7 mouse cellular contexts compared by ENCODE assay signal in the genomic region with DNA sequence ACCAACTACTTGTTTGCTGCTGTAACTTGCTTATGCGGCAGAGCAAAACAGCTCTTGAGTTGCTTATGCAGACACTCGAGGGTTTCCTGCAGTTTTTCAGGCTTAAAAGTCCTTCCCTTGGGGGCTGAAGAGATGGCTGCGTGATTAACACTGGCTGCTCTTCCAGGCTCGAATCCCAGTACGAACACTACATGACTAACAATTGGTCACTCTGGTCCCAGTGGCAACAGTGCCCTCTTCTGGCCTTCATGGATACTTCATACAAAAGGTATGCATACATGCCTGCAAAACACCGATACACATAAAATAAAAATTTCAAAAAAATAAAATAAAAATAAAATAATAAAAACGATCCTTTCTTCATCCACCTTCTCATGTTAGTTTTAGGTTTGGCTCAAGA. TPM values are rescaled to one million over a fixed set of nuclear protein-coding genes. Genes with fewer than 3 reads are reported as not detected.
DNase-seq lines count a peak whose midpoint lies in the region; ATAC-seq lines count a peak whose summit lies in the region.

No protein-coding gene starts in this region.

- no peaks in the 10 kb centered on the region for H3K27me3 ChIP-seq in embryonic facial prominence, embryonic 11.5 days (ENCODE audit: control insufficient read depth, insufficient read depth, low read length)

- H3K9me3 ChIP-seq in embryonic facial prominence, embryonic 11.5 days (replicated peaks; ENCODE audit: control insufficient read depth, low read length) = no peaks in the 10 kb centered on the region

- WGBS in embryonic facial prominence, embryonic 11.5 days = 41% methylated on average over 7 of the region's 7 CpGs

- H3K4me1 ChIP-seq in embryonic facial prominence, embryonic 11.5 days (ENCODE audit: control insufficient read depth, insufficient read depth, low read length) = no peaks in the 10 kb centered on the region; the same call in none of the 2 replicates

- no peaks in the 10 kb centered on the region for H3K36me3 ChIP-seq in embryonic facial prominence, embryonic 11.5 days (replicated peaks; ENCODE audit: control insufficient read depth, insufficient read depth, low read depth, low read length)

- no peak overlapping the region for H3K9ac ChIP-seq in embryonic facial prominence, embryonic 11.5 days (replicated peaks; ENCODE audit: low read length)

- DNase-seq in kidney, adult 18-20 months = peak; percentile 26
- DNase-seq in kidney, adult 11 months = no peak
- DNase-seq in B cell, adult 2 months = peak; percentile 30 to 32
- DNase-seq in MEL-GATA-1-ER (ENCODE audit: extremely low read depth, low read depth) = peak; percentile 59
- peak; percentile 33 for DNase-seq in embryonic facial prominence, embryonic 11.5 days (ENCODE audit: low spot score)
- DNase-seq in spleen, adult 18-20 months = no peak
- no peak for DNase-seq in adrenal gland, adult 18-20 months (ENCODE audit: low spot score in 2 of 2)

- H3K27ac ChIP-seq in embryonic facial prominence, embryonic 11.5 days (replicated peaks; ENCODE audit: low read depth, low read length) = no peak overlapping the region

- no peak for ATAC-seq in embryonic facial prominence, embryonic 11.5 days (replicated peaks; ENCODE audit: insufficient number of reproducible peaks, low FRiP score, low TSS enrichment, low read depth)

- H3K4me3 ChIP-seq in embryonic facial prominence, embryonic 11.5 days (ENCODE audit: low read depth, low read length) = no peak overlapping the region

- no peak overlapping the region for H3K4me2 ChIP-seq in embryonic facial prominence, embryonic 11.5 days (ENCODE audit: low read depth, low read length)

RNA-seq across cellular contexts. Expression of a gene that starts 3.7 kb away (rescaled TPM):
- 87.2 and 92.7 TPM in 2 replicates for polyA plus RNA-seq in embryonic facial prominence, embryonic 11.5 days (2014; fragmentation: Nextera tagmentation; extraction: Ambion mirVana)
- 10 to 100 TPM; 59.0 to 63.2 TPM for total RNA-seq in adrenal gland, adult 18-20 months (2021)

RNA-seq across cellular contexts. Expression of a gene that starts 9.5 kb away (rescaled TPM):
- polyA plus RNA-seq in embryonic facial prominence, embryonic 11.5 days (2014; fragmentation: Nextera tagmentation; extraction: Ambion mirVana) = 1.6 TPM in 2 replicates
- 10 to 100 TPM; 10.0 to 10.5 TPM for total RNA-seq in adrenal gland, adult 18-20 months (2021)

RNA-seq across cellular contexts. Expression of a gene that starts 27.7 kb away (rescaled TPM):
- polyA plus RNA-seq in embryonic facial prominence, embryonic 11.5 days (2014; fragmentation: Nextera tagmentation; extraction: Ambion mirVana) = 18.2 and 19.1 TPM in 2 replicates
- 10 to 100 TPM; 32.3 to 42.0 TPM for total RNA-seq in adrenal gland, adult 18-20 months (2021)

RNA-seq across cellular contexts. Expression of a gene that starts 37.0 kb away (rescaled TPM):
- polyA plus RNA-seq in embryonic facial prominence, embryonic 11.5 days (2014; fragmentation: Nextera tagmentation; extraction: Ambion mirVana) = 5.2 and 8.9 TPM in 2 replicates
- 10 to 100 TPM; 18.8 to 20.9 TPM for total RNA-seq in adrenal gland, adult 18-20 months (2021)

RNA-seq across cellular contexts. Expression of a gene that starts 38.7 kb away (rescaled TPM):
- polyA plus RNA-seq in embryonic facial prominence, embryonic 11.5 days (2014; fragmentation: Nextera tagmentation; extraction: Ambion mirVana) = not detected in 2 replicates
- total RNA-seq in adrenal gland, adult 18-20 months (2021) = not detected

Comparison
In these comparisons a context has a peak if more than half of its experiments do, and no peak if none do; other contexts are left out.
1. DNase-seq: peak in kidney, adult 18-20 months (single experiment), B cell, adult 2 months (2 of 2), MEL-GATA-1-ER (single experiment) and embryonic facial prominence, embryonic 11.5 days (single experiment); none in kidney, adult 11 months (single experiment), spleen, adult 18-20 months (0 of 2) and adrenal gland, adult 18-20 months (0 of 2).